Mouse (Mus musculus) spleen, postnatal 36 days (tissue): ENCODE measurements around the gene Crisp3.
"Not testable (repeated sequence)": the region's sequence is repeated elsewhere in the genome, so short reads cannot be mapped to it uniquely, and the experiment has no call there.

ENCODE experiments used
- DNase-seq, 2 experiments: peaks; one replicate each; pipeline ENCODE4 v3.0.0; 2022; ENCODE audit warnings: low spot score in 2 of 2, mixed read lengths in 1 of 2

Gene Crisp3

GRCm38 (mm10) chr17:40242135-40242534 is at the start of gene Crisp3:
Crisp3 (minus strand) TSS chr17:40242288.
- no peak for DNase-seq

GRCm38 (mm10) chr17:40285435-40285834 is 43.3 kb upstream of the Crisp3 start:
- no peak for DNase-seq

GRCm38 (mm10) chr17:40275519-40275918 is 33.4 kb upstream of the Crisp3 start:
- DNase-seq, result no peak

GRCm38 (mm10) chr17:40274906-40275470 is 32.9 kb upstream of the Crisp3 start:
- DNase-seq, result no peak

GRCm38 (mm10) chr17:40252487-40252886 is 10.4 kb upstream of the Crisp3 start:
- no peak for DNase-seq

GRCm38 (mm10) chr17:40208540-40208939 is 33.5 kb downstream of the Crisp3 start, which contains the start of gene Pgk2:
Pgk2 (minus strand) TSS chr17:40208640.
- no peak for DNase-seq

- DNase-seq, result not testable (repeated sequence)
Observed at GRCm38 (mm10) chr17:40201803-40202202, 40.3 kb downstream of the Crisp3 start.

GRCm38 (mm10) chr17:40190192-40190591 is 51.9 kb downstream of the Crisp3 start:
- DNase-seq, result not testable (repeated sequence)
